Mouse (Mus musculus): Measurements from ENCODE around the gene Rnf11.

Gene Rnf11

DNA sequence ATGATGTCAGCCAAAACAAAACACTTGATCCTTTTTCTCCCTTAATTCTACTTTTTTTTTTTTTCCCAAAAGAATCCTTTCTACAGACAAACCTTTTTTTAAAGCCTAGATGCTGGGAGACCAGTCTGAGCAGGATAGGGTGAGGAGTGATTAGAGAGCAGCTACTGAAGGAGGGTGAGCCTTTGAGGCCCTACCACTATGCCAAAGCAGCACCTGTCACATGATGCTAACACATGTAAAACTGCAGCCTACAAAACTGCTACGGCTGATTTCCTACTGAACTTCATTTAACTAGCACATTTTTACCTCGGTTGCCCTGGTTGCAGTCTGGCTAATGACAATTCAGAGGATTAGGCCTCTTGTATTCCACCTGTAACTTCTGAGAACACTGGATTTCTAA is 39.6 kb downstream of the Rnf11 start:
- DNase-seq (ENCODE audit: low spot score in 2 of 2), result no peak

DNA sequence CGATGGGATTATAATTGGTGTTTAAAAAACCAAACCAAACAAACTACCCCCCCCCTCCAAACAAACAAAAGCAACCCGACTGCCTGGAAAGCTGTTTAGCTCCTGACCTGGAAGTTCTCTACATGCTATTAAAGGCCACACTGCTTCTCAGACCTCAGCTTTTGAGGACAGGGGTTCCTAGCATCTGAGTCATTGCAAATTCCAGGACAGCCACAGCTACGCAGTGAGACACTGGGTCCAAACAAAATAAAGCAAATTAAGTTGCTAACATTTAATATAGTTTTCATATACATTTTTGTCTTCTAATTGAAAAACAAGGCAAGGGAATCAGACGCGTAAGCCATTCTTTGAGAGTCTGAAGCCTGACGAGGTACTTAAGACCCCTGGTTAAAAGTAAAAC is 40.1 kb downstream of the Rnf11 start:
- DNase-seq (ENCODE audit: low spot score in 2 of 2), result no peak

DNA sequence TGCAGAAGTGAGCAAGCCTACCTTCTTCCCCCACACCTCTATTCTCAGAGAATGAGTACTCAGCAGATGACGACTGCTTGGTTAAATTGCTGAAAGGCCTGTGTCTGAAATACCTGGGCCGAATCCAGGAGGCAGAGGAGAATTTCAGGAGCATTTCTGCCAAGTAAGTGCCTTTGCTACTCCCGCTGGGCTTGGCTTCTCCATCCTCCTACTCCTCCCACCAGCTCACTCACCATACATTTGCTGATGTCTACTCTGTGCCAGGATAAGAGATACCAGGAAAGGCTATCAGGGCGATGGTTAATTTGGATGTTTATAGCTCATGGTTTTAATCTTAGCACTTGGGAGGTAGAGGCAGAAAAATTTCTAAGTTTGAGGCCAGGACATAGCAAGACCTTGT is 41.9 kb downstream of the Rnf11 start:
- DNase-seq (ENCODE audit: low spot score in 2 of 2), result no peak

DNA sequence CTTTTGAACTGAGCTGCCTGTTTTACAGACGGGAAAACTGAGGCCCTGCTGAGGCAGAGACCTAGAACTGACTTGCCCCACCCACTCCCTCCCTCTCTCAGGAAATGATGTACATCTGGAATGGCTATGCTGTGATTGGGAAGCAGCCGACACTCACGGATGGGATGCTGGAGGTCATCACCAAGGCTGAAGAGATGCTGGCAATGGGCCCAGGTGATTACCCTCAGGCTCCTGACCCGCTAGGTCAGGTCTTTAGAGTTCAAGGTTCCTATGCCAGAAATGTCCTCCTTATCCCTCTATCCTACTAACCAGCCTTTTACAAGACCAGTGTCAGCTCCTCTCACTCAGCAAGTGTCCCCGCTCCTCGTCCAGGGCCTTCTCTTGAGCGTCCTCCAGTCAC is 42.4 kb downstream of the Rnf11 start:
- no peak for DNase-seq (ENCODE audit: low spot score in 2 of 2)

DNA sequence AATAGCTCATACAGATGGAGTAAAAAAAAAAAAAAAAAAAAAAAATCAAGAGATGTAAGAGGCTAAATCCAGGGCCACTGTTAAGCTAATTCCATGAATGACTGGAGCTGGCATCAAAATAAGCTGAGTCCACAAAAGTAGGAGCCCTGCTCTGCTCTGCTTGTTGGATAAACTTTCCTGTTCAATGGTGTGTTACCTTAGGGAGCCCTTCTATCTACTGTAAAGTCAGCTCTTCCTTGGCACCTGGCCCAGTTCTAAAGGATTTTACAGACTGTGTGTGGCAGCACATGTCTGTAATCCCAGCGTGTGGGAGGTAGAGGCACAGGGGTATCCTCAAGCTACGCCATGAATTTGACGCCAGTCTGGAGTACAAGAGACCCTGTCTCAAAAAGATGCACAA is 43.5 kb downstream of the Rnf11 start:
- DNase-seq (ENCODE audit: low spot score in 2 of 2), result no peak

DNA sequence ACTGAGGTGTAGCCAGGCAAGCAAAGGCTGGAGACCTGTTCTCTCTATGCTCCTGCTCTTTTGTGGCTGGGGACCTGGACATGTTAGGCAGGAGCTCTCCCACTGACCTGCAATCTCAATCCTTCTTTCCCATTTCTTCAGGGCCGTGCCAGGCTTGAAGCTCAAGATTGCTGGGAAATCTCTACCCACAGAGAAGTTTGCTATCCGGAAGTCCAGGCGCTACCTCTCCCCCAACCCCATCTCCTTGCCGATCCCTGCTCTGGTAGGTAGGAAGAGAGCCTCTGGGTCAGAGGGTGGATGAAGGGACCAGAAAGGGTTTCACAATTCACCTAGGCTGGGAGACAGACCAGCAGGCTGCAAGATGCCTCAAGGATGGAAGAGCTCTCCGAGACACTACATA is 44.1 kb downstream of the Rnf11 start:
- no peak for DNase-seq (ENCODE audit: low spot score in 2 of 2)

DNA sequence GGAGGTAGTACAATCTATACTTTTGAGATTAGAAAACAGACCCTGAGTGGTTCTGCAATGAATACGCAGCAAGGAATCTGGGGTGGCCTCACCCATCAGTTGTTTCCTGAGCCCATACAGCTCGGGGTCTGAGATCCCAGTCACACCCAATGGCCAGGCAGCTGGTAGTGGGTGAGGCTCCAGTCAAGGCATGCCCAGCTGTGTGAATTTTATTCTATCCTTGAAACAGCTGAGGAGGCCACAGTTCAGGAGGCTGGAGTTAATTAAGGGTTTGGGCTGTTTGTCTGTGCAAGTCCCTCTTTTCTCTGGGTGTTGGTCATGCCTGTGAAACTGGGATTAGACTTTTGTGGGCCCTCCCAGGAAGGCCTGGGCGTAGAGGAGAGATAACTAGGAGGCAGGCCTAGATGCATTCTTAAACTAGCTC is 44.7 kb downstream of the Rnf11 start:
- no peak for DNase-seq (ENCODE audit: low spot score in 2 of 2)

DNA sequence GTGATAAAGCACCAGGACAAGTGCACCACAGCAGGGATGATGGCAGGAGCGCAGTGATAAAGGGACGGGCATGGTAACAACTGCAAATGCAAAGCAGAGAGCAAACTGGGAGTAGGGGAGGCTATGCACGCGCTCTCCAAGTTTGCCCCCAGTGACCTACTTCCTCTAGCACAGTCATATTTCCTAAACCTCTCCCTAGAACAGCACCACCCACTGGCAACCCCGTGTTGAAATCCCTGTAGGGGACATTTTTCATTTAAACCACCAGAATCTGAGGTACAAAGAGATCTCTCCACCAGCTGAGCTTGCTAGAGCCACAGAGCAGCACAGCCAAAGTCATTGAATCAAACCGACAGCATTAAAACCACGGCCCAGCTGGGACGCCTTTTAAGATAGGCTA is 45.4 kb downstream of the Rnf11 start:
- DNase-seq (ENCODE audit: low spot score in 2 of 2), result no peak

DNA sequence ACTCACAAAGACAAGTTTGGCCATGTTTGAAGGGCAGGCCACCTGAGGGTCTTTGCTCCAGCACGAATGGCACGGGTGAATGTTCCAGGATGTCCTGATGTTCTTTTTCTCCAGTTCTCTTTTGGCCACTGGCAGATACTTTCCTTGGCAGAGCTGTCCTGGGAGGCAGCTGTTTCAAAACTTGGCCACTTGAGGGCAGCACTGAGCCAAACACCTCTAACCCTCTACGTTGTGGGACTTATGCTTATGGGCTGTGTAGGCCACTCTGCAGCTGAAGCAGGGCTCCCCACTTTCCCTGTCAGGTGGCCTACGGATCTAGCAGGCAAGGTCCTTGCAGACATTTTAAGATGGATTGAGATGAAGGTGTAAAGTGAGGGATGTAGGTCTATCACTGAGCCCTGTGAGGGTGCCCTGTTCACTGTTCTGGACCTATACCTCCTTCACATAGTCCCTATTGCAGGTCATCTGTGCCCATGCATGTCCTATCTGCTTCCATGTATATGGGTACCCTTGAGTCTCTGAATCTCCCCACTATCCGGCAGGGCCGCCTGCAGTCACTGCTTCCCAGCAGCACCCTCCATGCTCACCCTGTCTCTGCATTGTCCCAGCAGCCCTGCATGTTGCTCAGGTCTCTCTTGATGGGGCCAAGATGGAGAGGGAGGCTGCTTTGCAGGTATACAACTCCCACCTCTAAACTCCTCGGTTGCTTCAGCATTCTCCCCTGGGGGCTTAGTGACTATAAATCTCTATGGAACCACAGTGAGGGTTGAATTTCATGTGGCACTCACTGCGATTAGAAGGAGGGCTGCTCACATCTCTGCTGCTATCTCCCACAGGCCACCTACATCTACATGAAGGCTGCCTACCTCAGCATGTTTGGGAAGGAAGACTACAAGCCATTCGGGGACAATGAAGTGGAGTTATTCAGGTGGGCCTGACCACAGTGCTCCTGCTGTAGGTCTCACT is 46.3 kb downstream of the Rnf11 start:
- DNase-seq (ENCODE audit: low spot score in 2 of 2), result peak; percentile 57 to 73

DNA sequence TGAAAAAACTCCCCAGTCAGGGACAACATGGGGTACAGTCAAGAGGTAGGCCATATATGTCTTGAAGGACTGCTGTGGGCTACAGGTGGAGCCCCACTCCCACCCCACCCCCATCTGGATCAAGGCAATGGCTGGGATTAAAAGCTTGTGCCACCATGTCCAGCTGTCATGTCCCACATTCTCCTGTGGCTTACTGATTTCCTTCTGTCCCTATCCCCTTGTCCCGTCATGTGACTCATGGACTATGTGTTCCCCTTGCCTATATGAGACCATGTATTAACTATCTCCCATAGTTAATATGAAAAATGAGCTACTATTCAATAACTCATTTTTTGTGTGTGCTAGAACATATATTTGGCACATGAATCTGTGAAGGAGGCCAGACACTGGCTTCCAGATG is 50.3 kb downstream of the Rnf11 start:
- no peak for DNase-seq (ENCODE audit: low spot score in 2 of 2)

DNA sequence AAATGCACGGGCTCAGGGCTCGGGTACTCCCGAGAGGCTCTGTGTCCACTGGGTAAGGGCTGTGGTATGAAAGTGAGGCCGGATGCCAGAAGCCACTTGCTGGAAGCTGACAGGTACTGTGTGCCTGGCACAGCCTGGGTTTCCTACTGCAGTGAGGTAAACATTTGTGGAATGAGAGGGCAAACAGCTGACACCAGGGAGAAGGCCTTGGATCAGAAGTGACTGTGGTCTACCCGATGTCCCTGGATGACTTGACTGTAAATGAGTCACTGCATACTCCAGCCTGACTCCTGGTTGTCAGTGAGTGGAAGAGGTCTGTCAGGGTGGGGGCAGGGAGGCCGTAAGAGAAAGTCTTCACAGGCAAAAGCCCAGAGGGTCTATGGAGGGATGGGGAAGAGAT is 50.9 kb downstream of the Rnf11 start:
- DNase-seq (ENCODE audit: low spot score in 2 of 2), result no peak

DNA sequence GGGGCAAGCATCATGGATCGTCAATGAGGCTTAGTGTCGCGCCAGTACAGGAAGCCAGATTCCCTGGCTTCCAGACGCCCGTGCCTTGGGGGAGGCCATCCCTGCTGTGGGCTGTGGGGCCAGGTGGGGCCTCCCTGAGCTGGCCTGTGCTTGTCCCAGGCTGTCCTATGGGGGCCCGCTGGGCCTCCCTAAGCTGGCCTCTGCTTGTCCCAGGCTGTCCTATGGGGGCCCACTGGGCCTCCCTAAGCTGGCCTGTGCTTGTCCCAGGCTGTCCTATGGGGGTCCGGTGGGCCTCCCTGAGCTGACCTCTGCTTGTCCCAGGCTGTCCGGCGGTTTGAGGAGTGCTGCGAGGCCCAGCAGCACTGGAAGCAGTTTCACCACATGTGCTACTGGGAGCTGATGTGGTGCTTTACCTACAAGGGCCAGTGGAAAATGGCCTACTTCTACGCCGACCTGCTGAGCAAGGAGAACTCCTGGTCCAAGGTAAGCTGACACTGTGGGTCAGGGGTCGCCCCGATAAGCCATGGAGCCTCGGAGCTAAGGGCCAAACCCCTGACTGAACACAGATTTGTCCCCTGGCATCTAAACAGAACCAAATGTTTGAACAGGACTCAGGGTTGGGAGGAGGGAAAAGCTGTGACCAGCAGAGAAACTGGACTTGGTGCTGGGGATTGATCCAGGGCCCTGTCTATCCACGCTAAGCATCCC is 51.7 kb downstream of the Rnf11 start:
- no peak for DNase-seq (ENCODE audit: low spot score in 2 of 2)

DNA sequence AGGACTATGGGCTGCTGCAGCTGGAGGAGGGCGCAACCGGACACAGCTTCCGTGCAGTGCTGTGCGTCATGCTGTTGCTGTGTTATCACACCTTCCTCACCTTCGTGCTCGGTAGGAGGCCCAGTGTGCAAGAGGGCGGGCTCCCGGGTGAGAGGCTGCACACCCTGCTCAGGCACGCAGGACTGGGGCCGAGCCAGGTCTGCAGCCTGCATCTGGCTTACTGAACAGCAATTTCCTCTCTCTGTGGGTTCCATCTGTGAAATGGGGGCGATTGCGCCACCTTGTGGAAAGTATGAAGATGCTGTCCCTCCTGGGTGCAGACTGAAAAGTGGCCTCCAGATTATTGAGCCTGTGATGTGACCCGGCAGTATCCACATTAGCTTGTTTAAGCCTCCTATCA is 53.7 kb downstream of the Rnf11 start:
- peak in 1 of 2 experiments; percentile 49 for DNase-seq (ENCODE audit: low spot score in 2 of 2)

DNA sequence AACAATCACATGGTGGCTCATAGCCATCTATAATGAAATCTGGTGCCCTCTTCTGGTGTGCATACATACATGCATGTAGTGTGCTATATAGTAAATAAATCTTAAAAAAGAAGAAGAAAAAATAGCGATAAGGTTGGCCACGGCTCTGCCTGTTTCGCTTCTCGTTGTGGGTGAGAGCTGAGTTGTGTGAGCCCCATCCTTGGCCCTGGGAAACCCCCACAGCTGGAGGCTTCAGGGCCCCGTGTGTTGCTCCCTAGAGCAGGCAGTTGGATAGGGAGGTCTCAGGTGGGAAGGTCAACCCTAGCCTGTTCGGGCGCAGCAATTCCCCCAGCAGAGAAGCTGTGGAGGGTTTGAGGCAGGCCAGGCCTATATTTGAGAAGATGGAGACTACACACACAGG is 54.3 kb downstream of the Rnf11 start:
- no peak for DNase-seq (ENCODE audit: low spot score in 2 of 2)

DNA sequence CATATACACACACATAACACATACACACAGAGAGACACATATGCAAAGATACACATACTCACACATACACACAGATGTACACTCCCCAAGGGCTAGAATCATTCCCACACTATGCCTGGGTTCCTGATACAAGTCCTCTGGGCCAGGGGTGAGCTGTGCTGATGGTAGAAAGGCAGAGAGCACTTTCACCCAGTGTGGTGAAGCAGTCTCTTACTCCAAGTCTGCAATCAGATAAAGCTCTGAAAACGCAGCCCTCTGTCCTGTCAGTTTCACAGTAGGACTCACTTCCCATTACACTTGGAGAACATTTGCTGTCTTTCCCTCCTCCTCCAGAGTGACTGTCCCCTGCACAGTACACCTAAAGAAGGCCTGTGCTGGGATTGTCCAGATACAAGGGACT is 57.5 kb downstream of the Rnf11 start:
- no peak for DNase-seq (ENCODE audit: low spot score in 2 of 2)

DNA sequence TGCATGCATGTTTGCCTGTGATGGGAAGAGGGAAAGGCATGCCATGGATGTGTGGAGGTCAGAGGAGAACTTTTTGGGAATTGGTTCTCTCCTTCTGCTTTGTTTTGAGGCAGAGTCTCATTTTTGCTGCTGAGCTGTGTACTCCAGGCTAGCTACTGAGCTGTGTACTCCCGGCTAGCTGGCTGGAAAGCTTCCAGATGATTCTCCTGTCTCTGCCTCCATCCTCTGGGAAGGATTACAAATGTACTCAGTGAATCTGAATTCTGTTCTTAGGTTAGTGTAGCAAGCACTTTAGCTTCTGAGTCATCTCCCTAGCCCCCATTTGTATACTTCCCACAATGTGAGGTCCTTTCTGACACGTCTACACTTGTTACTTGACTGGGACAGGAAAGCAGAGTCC is 61.1 kb downstream of the Rnf11 start:
- no peak for DNase-seq (ENCODE audit: low spot score in 2 of 2)

DNA sequence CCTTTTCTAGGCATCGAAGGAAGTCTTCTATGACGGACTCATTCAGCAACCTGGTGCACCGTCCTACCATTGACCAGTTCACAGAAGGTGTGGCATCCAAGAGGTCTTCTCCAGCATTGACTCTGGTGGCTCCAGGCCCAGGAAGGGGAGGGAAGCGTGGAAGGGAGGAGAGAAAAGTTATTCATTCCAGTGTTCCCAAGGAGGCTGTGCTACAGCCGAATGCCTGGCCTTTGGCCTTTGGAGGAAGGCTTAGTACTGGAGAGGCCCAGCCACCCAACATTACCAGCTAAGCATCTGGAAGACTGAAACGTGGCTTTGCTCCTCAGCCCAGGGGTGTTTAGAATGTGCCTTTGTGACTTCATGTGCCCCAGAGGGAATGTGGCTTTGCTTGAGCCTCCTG is 62.1 kb downstream of the Rnf11 start:
- DNase-seq (ENCODE audit: low spot score in 2 of 2), result no peak

DNA sequence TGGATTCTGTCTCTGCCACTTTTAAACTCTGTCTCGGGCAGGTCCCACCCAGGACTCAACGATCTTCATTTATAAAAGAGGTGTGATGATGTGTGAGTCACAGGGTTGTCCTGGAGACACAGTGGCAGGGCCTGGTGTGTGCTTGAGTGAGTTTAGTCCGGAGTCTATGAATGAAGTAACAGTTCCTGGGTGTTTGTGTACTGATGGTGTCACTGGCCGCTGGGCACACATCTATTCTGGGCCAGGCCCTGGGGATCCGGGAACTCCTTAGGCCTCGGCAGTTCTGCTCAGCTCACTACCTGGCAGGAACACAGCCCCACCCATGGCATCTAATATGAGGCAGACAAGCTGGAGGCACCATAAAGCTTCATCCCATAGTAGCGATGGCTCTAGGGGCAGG is 62.9 kb downstream of the Rnf11 start:
- DNase-seq (ENCODE audit: low spot score in 2 of 2), result no peak

DNA sequence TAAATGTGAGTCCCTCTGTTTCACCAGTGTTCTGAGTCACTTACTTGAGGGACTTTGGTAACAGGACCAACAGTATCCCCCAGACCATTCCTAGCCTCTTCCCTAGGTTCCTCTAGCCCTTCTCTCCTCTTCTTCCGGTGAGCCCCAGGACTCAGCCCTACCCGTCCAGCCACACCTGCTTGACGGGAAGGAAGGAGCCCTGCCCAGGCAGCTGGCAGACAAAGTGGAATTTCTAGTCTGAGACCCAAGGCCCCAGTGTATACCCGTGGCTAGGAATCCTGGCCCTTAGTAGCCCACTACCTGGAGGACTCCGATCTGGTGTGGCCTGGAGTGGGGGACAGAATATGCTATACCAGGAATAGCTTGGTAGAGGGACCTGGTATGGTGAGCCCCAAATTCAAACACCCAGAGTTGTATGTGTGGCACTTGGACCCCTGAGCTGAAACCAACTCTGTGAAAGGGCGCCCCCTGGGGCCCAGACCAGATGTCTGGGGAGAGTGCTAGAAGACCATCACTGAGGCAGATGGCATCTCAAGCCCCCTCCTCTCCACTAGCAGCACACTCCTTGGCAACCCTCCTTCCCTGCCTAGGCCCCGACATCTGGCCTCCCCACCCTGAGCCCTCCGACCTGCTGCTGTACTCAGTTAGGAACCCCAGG is 64.3 kb downstream of the Rnf11 start:
- DNase-seq (ENCODE audit: low spot score in 2 of 2), result no peak

DNA sequence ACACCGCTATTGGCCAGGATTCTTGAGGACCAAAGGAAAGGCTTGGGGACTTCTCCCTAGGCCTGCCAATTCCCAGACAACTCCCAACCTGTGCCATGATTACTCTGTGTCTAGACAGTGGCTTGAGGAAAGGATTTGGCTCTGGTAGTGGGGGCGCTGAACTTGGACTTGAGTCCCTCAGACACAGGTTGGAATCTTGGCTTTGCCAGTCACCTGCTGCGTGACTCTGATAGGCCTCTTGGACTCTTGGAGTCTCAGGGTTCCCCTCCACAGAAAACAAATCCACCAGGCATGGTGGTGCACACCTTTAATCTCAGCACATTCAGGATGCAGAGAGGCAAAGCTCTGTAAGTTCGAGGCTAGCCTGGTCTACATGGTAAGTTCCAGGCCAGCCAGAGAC is 65.0 kb downstream of the Rnf11 start:
- DNase-seq (ENCODE audit: low spot score in 2 of 2), result no peak

DNA sequence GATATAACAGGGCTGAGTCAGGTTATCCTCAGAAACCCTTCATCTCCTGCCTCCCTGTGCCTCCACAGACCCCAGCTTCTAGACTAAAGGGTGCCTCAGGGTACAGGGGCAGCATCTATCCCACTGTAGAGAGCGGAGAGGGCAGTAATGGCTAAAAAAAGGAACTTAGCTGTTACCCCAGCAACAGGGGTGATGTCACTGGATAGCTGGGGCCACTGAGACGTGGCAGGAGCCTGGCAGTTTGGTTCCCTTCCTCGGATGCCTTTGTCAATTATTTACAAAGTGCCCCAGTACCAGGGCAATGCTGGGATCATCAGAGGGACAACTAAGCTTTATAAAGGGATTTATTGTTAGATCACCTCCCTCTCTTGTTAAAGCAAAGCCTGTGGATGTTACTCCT is 65.5 kb downstream of the Rnf11 start:
- DNase-seq (ENCODE audit: low spot score in 2 of 2), result no peak

DNA sequence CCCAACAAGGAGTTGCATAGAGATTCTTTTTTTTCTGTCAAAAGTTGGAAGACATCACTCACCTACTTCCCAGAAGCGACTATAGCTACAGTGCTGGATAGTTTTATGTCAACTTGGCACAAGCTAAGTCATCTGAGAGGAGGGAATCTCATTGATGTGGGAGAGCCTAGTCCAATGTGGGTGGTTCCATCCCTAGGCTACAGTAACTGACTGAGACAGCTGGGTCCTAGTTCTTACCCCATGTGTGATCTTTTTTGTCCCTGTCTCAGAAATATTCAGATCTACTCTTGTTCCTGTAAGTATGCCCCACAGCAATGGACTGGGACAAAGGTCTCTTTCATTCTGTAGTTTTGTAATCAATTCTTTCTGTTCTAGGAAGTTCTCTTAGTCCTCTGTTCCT is 66.5 kb downstream of the Rnf11 start:
- DNase-seq (ENCODE audit: low spot score in 2 of 2), result no peak

DNA sequence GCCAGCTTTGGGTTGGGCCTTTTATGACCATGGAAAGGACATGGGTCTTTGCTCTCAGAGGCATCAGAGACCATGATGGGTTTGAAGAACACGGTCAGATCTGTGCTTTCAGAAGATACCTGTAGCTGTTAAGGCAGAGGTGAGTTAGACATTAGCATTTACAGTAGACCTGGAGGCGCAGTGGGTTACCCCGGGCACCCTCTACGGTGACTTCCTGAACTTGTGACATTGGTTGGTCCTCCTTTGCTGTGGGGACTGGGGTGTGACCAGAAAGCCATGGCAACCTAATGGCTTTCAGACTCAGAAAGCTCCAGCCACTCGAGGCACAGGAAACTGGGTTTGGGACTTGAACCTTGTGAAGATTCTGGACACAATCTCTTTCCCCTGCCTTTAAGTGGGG is 72.3 kb downstream of the Rnf11 start:
- DNase-seq (ENCODE audit: low spot score in 2 of 2), result no peak

Data from urinary bladder, postnatal 4 days (tissue).